Mouse (Mus musculus) cortical plate, adult 2 months (tissue): Measurements from ENCODE around the gene Frmpd2. TPM values are rescaled to one million over a fixed set of nuclear protein-coding genes. Genes with fewer than 3 reads are reported as not detected.

ENCODE experiments used
- H3K27ac ChIP-seq: fragments of 200-500 bp; 2 replicates; pipeline ENCODE4 v1.5.1; 2012; ENCODE audit warnings: low read length, control low read depth, inconsistent platforms; ENCODE audit not compliant: insufficient read depth
- H3K4me1 ChIP-seq: fragments of 200-500 bp; 2 replicates; pipeline ENCODE4 v1.6.1; 2011; ENCODE audit warnings: low read length; ENCODE audit not compliant: control insufficient read depth, insufficient read depth
- H3K4me3 ChIP-seq: fragments of 200-500 bp; 2 replicates; pipeline ENCODE4 v1.5.1; 2011; ENCODE audit warnings: mild to moderate bottlenecking, low read length, control low read depth; ENCODE audit not compliant: insufficient read depth
- CTCF ChIP-seq: fragments of 200-500 bp; IDR thresholded peaks from 2 replicates; pipeline ENCODE4 v1.5.1; 2011; ENCODE audit warnings: mild to moderate bottlenecking, control low read depth, low read length; ENCODE audit not compliant: insufficient read depth; ENCODE audit errors: extremely low read depth
- POLR2A ChIP-seq: fragments of 200-500 bp; IDR thresholded peaks from 2 replicates; pipeline ENCODE4 v1.6.1; 2011; ENCODE audit warnings: mild to moderate bottlenecking, low read length, control low read depth; ENCODE audit not compliant: insufficient read depth; ENCODE audit errors: extremely low read depth
- polyA plus RNA-seq: library from polyadenylated mRNA; depleted of rRNA; stranded (reverse); fragments of >200 nt; gene quantifications from 2 replicates; pipeline ENCODE4 v1.2.3, GENCODE M21; 2012

The Frmpd2 gene
- polyA plus RNA-seq, 1 experiment, result 1.0 TPM

DNA sequence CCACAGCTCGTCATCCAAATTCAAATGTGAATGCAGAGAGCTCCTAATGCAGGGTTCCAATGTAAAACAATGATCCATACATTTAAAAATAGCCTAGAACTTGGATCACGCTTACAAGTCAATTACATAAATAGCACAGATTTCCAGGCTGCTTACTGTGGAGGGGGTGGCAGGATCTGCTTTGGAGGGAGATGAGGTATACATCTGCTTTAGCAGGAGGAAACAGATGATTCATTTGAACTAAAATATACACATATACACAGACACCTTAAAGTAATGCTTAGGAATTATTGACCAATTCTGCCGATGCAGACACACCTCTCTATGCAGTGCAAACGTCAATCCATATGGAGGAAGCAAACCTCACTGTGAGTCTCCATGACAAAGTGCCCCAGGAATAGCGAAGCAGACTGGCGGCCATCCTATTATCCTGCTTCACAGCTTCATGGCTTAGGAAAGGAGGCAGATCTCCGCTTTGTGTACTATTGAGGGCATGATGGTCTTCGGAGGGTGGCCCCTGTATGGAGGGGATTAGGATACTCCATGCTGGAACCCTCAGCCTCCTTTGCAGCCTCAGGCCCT is 59.9 kb downstream of the Frmpd2 start:
- peaks cover 14% of the 10 kb centered on the region for H3K4me1 ChIP-seq
- peak overlapping the region; percentile 72 for H3K27ac ChIP-seq
- no peak overlapping the region for H3K4me3 ChIP-seq
- TF ChIP-seq POLR2A (no peak), CTCF (no peak)

DNA sequence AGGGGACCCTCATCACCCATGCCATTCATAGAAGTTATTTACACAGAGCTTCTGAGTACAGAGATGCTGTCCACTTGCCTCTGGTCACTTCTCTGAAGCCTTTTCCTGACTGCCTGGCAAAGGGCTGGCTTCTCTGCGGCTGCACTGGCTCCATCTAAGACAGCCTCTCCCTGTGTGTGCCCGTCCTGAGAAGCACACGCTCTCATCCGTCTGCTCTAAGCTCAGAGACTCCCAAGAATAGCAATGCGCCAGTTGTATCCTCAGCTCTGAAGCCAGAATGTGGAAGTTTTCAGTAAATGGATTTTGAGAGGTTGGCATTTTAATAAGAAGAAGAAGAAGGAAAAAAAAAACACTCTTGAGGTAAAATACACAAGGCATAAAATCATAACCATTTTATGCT is 61.3 kb downstream of the Frmpd2 start:
- Histone ChIP-seq H3K4me3 (no peak overlapping the region), H3K4me1 (peaks cover 14% of the 10 kb centered on the region), H3K27ac (peak overlapping the region; percentile 49)
- TF ChIP-seq CTCF (no peak), POLR2A (no peak)

DNA sequence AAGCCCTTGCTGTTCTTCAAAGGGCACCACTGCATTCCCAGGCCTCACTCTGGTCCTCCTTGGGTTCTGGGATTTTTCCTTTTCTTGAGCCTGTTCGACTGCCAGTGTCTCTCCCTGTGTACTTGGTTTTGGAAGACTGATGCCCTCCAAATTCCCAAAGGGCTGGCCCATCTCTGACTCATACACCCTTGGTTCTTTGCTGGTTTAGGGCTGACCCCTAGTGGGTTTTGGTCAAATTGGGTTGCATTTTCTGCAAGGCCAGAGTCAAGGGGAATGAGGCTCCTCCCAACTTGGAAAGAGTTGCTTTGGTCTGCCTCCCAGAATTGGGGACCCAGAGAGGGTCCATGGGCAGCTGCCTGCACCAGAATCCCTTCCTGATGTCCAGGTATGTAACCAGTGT is 62.0 kb downstream of the Frmpd2 start:
- peak; percentile 26; the same call in 1 of the 2 replicates for TF ChIP-seq CTCF
- no peak for TF ChIP-seq POLR2A
- H3K4me1 ChIP-seq, result peaks cover 14% of the 10 kb centered on the region

DNA sequence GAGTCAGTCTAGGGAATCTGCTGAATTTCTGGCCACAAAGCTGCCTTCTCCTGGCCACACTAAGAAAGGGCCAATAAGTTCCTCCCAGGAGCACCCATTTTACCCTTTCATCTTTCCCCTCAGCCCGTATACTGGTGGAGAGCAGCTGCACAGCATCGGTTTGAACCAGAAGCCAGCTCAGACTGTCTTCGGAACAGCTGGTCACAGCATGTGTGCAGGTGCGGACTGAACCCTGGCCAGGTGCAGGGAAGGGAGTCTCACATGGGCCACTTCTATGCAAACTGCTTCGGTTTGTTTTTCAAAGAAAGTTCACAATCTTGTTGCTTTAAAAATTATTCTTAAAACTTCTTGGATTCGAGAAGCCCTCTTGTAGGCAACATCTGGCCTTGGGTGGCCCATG is 63.8 kb downstream of the Frmpd2 start:
- Histone ChIP-seq H3K27ac (no peak overlapping the region), H3K4me3 (no peak overlapping the region), H3K4me1 (peaks cover 14% of the 10 kb centered on the region)
- no peak for TF ChIP-seq CTCF
- no peak for TF ChIP-seq POLR2A

More for the DNA sequence above, 62.0 kb downstream of the Frmpd2 start:
- H3K27ac ChIP-seq, result peak overlapping the region; percentile 54
- no peak overlapping the region for H3K4me3 ChIP-seq

DNA sequence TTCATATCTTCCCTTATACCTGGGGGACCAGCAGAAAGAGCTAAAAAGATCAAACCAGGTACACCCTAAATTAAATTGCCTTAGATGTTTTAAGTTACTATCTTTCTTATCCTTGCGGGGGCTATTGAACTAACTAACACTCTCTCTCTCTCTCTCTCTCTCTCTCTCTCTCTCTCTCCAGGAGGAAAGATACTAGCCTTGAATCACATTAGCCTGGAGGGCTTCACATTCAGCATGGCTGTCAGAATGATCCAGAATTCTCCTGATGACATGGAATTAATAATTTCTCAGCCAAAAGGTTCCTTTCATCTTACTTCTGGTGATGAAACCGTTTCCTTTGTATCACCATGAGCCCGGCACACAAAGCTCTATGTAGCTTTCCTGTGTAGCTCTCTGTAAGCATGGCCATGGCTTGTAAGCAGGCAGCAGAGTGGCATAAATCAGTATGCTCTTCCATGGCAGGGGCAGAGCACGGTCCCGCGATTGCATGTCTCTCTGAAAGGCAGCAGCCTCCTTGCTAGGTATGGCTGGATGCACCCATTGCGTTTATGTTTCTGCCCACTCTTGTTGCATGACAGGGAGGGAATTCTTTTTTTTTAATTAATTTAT is 68.2 kb downstream of the Frmpd2 start:
- Histone ChIP-seq H3K27ac (no peak overlapping the region), H3K4me1 (peaks cover 2% of the 10 kb centered on the region), H3K4me3 (no peak overlapping the region)
- no peak for TF ChIP-seq POLR2A
- no peak for TF ChIP-seq CTCF

DNA sequence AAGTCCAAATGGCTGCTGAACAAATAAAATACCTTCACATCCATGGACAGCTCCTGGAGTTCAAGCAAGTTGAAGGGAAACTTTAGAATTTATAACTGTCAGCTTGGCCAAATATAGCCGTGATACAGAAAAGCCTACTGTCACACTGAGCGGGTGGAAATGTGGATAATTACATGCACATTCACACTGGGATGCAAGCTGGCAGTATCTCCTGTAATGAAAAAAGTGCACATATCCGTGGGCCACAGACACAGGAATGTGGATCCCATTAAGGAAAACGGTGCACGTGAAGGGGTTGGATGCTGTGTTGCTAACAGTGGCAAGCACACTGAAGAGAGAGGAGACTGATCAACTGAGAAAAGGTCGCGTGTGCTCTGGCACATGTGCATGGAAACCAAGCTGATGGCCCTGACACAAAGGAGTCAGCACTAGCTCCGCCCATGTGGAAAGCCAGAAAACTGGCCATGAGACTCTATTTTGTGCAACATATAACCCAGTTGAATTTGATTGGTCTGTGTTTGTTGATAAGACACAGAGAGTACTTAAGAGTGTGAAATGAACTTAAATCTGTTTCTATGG is 74.2 kb downstream of the Frmpd2 start:
- TF ChIP-seq CTCF (no peak), POLR2A (no peak)
- Histone ChIP-seq H3K4me1 (peaks cover 21% of the 10 kb centered on the region), H3K27ac (peak overlapping the region; percentile 51; the same call in 1 of the 2 replicates), H3K4me3 (no peak overlapping the region)

DNA sequence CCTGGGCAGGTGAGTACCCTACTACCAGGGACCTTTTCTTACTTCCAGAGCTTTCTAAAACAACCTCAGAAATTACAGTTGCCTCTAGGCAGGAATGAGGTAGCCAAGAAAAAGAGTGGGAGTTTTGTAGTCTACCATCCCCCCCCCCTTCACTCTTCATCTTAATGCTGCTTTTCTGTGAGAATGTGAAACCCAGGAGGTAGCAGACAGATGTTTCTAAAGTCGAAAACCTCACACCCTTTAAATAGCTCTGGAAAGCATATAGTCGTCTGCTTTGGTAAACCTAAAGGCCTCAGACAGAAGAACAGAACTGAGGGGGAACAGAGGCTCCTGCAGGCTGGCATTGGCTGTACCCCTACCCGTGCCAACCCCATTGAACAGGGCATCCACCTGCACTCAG is 77.2 kb downstream of the Frmpd2 start:
- TF ChIP-seq POLR2A (no peak), CTCF (no peak)
- peaks cover 21% of the 10 kb centered on the region for H3K4me1 ChIP-seq
- H3K27ac ChIP-seq, result peak overlapping the region; percentile 70
- H3K4me3 ChIP-seq, result no peak overlapping the region

DNA sequence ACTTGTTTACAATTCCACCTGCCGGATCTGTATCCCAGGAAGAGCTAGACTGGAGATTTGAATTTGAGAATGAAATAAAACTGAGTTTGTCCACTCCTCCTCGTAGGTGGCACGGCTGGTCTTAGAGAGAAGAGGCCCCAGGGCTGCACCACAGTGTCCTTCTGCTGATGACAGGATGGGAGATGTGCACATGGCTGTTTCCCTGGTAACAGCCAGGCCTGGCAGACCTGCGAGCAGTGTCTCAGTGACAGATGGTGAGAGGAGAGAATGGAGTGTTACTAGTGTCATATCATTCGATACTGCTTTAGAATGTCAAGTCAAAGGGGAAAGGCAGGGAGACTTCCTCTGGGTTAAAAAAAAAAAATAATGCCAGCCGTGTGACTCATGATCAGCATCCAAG is 78.4 kb downstream of the Frmpd2 start:
- H3K4me3 ChIP-seq, result no peak overlapping the region
- peaks cover 18% of the 10 kb centered on the region for H3K4me1 ChIP-seq
- no peak overlapping the region for H3K27ac ChIP-seq

DNA sequence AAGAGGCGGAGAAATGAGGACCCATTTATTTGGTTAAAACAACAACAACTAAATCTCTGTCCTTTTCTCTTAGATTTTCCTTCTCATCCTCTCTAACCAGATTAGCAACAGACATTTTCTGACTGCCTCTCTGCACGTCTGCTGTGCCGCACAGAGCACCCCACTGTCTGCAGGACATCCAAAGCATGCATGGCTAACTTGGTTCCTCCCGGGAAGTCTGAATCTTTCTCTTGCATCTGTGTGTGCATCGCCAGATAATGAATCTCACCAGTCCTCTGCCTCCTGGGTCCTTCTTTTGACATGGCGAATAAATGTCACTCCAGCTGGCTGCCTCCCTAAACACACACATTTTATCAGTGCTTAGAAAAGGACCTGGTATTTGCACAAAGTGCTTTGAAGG is 99.2 kb downstream of the Frmpd2 start:
- no peak overlapping the region for H3K27ac ChIP-seq
- no peak for TF ChIP-seq CTCF
- TF ChIP-seq POLR2A, result no peak

More for the DNA sequence above, 78.4 kb downstream of the Frmpd2 start:
- no peak for TF ChIP-seq CTCF
- TF ChIP-seq POLR2A, result no peak

DNA sequence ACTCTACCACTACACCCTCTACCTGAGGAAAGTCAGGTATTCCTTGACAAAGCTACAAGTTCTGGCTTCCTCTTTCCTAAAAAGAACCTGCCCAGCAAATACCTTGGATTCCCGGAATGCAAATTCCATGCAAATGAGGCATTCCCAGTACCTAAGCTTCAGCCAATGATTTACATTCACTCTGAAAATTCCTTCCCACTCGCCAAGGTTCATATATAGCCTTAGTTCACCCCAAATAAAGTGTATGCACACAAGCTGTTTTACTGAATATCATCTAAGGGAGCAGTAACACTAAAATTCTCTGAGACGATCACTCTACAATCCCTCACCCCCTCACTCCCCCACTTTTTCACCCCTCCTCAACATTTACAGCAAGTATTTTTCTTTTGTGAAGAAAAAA is 102.1 kb downstream of the Frmpd2 start:
- H3K27ac ChIP-seq, result no peak overlapping the region
- H3K4me3 ChIP-seq, result no peak overlapping the region
- H3K4me1 ChIP-seq, result no peaks in the 10 kb centered on the region
- TF ChIP-seq POLR2A (no peak), CTCF (no peak)

More for the DNA sequence above, 99.2 kb downstream of the Frmpd2 start:
- H3K4me1 ChIP-seq, result no peaks in the 10 kb centered on the region
- H3K4me3 ChIP-seq, result no peak overlapping the region
